Mouse (Mus musculus): ENCODE measurements around the gene Samd14. TPM values are rescaled to one million over a fixed set of nuclear protein-coding genes. Genes with fewer than 3 reads are reported as not detected.

Gene Samd14
- 14.1 and 40.7 TPM in 2 replicates for polyA plus RNA-seq (2012; ENCODE audit: low replicate concordance)

GRCm38 (mm10) chr11:95009629-95010014, at the start of gene Samd14:
Gene Samd14, plus strand, starts transcription at chr11:95009879.

DNA sequence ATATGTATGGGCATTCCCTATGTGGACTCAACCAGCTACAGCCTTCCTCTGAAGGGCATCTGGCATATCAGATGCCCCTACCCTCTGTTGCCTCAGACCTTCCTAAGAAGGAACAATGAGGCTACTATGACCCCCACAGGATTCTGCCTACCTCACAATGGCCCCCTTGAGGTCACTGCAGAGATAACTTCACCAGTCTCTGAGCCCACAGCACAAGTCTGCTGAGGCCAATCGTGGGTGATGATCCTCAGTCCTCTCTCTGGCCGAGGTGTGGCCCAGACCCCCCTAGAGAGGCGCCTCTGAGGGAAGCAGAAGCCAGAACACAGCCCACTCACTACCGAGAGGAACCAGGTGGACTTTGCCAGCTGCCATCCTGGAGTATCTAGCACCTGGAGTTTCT, 42.3 kb upstream of the Samd14 start, which contains the start of gene Hils1:
Gene Hils1, plus strand, starts transcription at position 175 of the 400 bp plus-strand sequence.

DNA sequence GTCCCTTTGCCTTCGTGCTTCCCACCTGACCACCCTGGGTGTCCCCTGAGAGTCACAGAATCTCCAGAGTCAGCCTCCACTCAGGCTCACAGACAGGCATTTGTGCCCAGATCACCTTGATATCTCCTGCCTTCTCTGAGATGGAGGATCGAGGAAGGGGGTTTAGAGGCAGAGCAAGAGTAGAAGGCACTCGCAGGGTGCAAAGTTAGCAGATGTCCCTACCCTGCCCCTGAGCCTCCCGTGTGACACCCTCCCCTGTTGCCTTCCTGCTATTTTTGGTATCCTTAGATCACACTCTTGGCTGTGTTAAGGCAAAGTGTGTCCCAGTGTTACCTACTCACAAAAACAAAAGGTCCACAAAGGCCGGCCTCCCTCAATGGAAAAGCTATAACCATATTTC, 33.5 kb upstream of the Samd14 start, which contains the start of gene Sgca:
Gene Sgca, minus strand, starts transcription at position 129 of the 400 bp plus-strand sequence.

DNA sequence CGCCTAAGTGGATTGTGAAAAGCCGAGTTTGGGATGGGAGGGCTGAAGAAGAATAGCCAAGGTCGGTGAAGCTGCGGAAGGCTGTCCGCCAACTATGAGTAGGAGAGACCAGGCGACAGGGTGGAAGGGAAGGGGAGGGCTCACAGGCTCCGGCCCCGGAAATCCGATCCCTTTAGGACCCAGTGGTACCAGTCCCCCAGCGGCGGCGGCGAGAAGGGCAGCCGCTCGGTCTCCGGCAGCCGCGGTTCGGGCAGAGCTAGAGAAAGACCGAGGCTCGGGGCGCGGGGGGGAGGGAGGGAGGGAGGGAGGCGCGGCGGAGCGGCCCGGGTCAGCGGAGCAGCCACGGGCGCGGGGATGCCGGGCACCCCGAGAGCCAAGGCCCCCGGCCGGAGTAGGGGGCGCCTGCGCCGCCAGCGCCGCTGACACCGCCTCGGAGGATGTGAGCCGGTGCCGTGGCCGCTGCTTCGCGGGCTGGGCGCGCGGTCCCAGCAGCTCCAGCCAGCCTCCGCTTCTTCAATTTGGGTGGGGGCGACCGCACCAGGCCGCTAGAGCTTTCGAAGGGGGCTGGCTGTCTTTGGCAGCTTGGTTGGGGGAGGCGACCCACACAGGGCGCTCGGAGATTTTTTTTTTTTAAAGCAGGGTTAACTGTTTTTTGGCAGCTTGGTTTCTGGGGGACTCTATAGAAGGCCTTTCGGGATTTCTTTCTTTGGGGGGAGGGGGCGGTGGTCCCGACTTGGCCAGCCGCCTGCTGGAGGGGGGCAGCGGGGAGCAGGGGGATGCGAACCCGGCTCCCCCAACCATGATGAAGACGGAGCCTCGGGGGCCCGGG, 18.7 kb upstream of the Samd14 start, which contains the start of gene Ppp1r9b:
Gene Ppp1r9b, plus strand, starts transcription at position 287 of the 829 bp plus-strand sequence.

DNA sequence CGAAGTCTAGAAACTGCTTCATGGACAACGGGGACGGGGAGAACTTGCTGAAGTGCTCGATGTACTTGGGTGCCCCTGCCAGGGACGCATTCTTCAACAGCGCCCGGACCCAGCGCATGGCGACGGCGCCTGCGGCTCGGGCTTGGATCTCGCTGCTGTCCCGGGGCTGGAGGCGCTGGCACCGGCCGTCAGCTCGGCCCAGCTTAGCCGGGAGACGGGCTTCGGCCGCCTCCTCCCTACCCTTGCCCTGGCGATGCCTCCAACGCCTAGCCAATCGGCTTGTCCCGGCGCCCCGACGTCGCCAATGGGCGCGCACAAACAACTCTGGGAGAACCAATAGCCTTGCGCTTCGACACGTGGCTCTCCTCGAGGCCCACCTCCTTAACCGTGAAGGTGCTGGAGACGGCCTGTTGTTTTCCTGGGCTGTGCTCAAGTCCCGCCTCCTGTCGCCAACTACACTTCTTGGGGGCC, 31.5 kb downstream of the Samd14 start, which contains the start of gene Pdk2:
Gene Pdk2, minus strand, starts transcription at position 216 of the 471 bp plus-strand sequence.

Other genes with a start within 250 kb of the Samd14 start
- gene Tmem92, start 227.2 kb upstream of the Samd14 start, polyA plus RNA-seq (2012; ENCODE audit: low replicate concordance), result not detected in 2 replicates
- gene Col1a1, start 73.7 kb upstream of the Samd14 start, polyA plus RNA-seq (2012; ENCODE audit: low replicate concordance), result 0.81 and 0.82 TPM in 2 replicates
- not detected in 2 replicates for gene Hils1, start 42.3 kb upstream of the Samd14 start, polyA plus RNA-seq (2012; ENCODE audit: low replicate concordance)
- gene Sgca, start 33.6 kb upstream of the Samd14 start, polyA plus RNA-seq (2012; ENCODE audit: low replicate concordance), result not detected in 2 replicates
- gene Ppp1r9b, start 18.8 kb upstream of the Samd14 start, polyA plus RNA-seq (2012; ENCODE audit: low replicate concordance), result 224 and 401 TPM in 2 replicates
- 15.5 and 21.2 TPM in 2 replicates for gene Pdk2, start 31.5 kb downstream of the Samd14 start, polyA plus RNA-seq (2012; ENCODE audit: low replicate concordance)
- 2.9 and 3.7 TPM in 2 replicates for gene Itga3, start 66.9 kb downstream of the Samd14 start, polyA plus RNA-seq (2012; ENCODE audit: low replicate concordance)
- gene Dlx3, start 110.2 kb downstream of the Samd14 start, polyA plus RNA-seq (2012; ENCODE audit: low replicate concordance), result 0.11 TPM in 1 of 2 replicates, not detected in the other
- gene Dlx4, start 136.4 kb downstream of the Samd14 start, polyA plus RNA-seq (2012; ENCODE audit: low replicate concordance), result not detected in 2 replicates